Mouse (Mus musculus): ENCODE results near the gene Gm20388. TPM values are rescaled to one million over a fixed set of nuclear protein-coding genes. Genes with fewer than 3 reads are reported as not detected.

Gene Gm20388
- polyA plus RNA-seq, 1 experiment from 2014 or later, result not detected

- 55% methylated on average over 5 of the region's 5 CpGs for WGBS
- no peaks in the 10 kb centered on the region; the same call in 1 of the 2 replicates for H3K9me3 ChIP-seq (ENCODE audit: control insufficient read depth, low read length)
- no peak overlapping the region for H3K9ac ChIP-seq (ENCODE audit: low read length)
- no peak overlapping the region for H3K27ac ChIP-seq (ENCODE audit: low read length)
- no peaks in the 10 kb centered on the region for H3K27me3 ChIP-seq (ENCODE audit: control insufficient read depth, insufficient read depth, low read depth, low read length)
- ATAC-seq (ENCODE audit: low read depth), result no peak
- H3K4me3 ChIP-seq (ENCODE audit: low read length), result no peak overlapping the region
- H3K36me3 ChIP-seq (ENCODE audit: control insufficient read depth, insufficient read depth, low read length), result no peaks in the 10 kb centered on the region
- H3K4me2 ChIP-seq (ENCODE audit: low read depth, low read length), result no peak overlapping the region
- H3K4me1 ChIP-seq (replicated peaks; ENCODE audit: control insufficient read depth, insufficient read depth, low read length), result no peaks in the 10 kb centered on the region; the same call in 1 of the 2 replicates
Observed at GRCm38 (mm10) chr8:123851590-123851989, 3940.9 kb downstream of the Gm20388 start.

- WGBS, result 77% methylated on average over 1 of the region's 1 CpGs
- H3K36me3 ChIP-seq (ENCODE audit: control insufficient read depth, insufficient read depth, low read length), result no peaks in the 10 kb centered on the region
- no peak overlapping the region for H3K27ac ChIP-seq (ENCODE audit: low read length)
- ATAC-seq (ENCODE audit: low read depth), result no peak
- no peaks in the 10 kb centered on the region; the same call in 1 of the 2 replicates for H3K9me3 ChIP-seq (ENCODE audit: control insufficient read depth, low read length)
- no peaks in the 10 kb centered on the region for H3K27me3 ChIP-seq (ENCODE audit: control insufficient read depth, insufficient read depth, low read depth, low read length)
- H3K4me2 ChIP-seq (ENCODE audit: low read depth, low read length), result no peak overlapping the region
- H3K4me3 ChIP-seq (ENCODE audit: low read length), result no peak overlapping the region
- peaks cover 5% of the 10 kb centered on the region; the same call in 1 of the 2 replicates for H3K4me1 ChIP-seq (replicated peaks; ENCODE audit: control insufficient read depth, insufficient read depth, low read length)
- no peak overlapping the region for H3K9ac ChIP-seq (ENCODE audit: low read length)
Observed at GRCm38 (mm10) chr8:123854252-123854651, 3943.6 kb downstream of the Gm20388 start.

GRCm38 (mm10) chr8:123854733-123855475 is 3944.3 kb downstream of the Gm20388 start:
- peaks cover 5% of the 10 kb centered on the region; the same call in 1 of the 2 replicates for H3K4me1 ChIP-seq (replicated peaks; ENCODE audit: control insufficient read depth, insufficient read depth, low read length)
- no peaks in the 10 kb centered on the region for H3K27me3 ChIP-seq (ENCODE audit: control insufficient read depth, insufficient read depth, low read depth, low read length)
- no peaks in the 10 kb centered on the region; the same call in 1 of the 2 replicates for H3K9me3 ChIP-seq (ENCODE audit: control insufficient read depth, low read length)
- H3K4me3 ChIP-seq (ENCODE audit: low read length), result no peak overlapping the region
- H3K27ac ChIP-seq (ENCODE audit: low read length), result no peak overlapping the region
- no peak for ATAC-seq (ENCODE audit: low read depth)
- 83% methylated on average over 9 of the region's 9 CpGs for WGBS
- H3K4me2 ChIP-seq (ENCODE audit: low read depth, low read length), result no peak overlapping the region
- no peak overlapping the region for H3K9ac ChIP-seq (ENCODE audit: low read length)
- no peaks in the 10 kb centered on the region for H3K36me3 ChIP-seq (ENCODE audit: control insufficient read depth, insufficient read depth, low read length)

GRCm38 (mm10) chr8:123857361-123857760 is 3946.7 kb downstream of the Gm20388 start:
- ATAC-seq (ENCODE audit: low read depth), result no peak
- WGBS, result 65% methylated on average over 3 of the region's 3 CpGs

GRCm38 (mm10) chr8:123858574-123858940 is 3947.9 kb downstream of the Gm20388 start:
- Histone ChIP-seq H3K9me3 (ENCODE audit: control insufficient read depth, low read length) (no peaks in the 10 kb centered on the region; the same call in 1 of the 2 replicates), H3K4me2 (ENCODE audit: low read depth, low read length) (peak overlapping the region; percentile 69), H3K4me1 (replicated peaks; ENCODE audit: control insufficient read depth, insufficient read depth, low read length) (peaks cover 5% of the 10 kb centered on the region; the same call in 1 of the 2 replicates), H3K27ac (ENCODE audit: low read length) (no peak overlapping the region), H3K36me3 (ENCODE audit: control insufficient read depth, insufficient read depth, low read length) (no peaks in the 10 kb centered on the region), H3K9ac (ENCODE audit: low read length) (peak overlapping the region; percentile 79), H3K27me3 (ENCODE audit: control insufficient read depth, insufficient read depth, low read depth, low read length) (peaks cover 11% of the 10 kb centered on the region), H3K4me3 (ENCODE audit: low read length) (peak overlapping the region; percentile 92)
- 0% methylated on average over 17 of the region's 17 CpGs for WGBS
- peak; percentile 18 for ATAC-seq (ENCODE audit: low read depth)

More at GRCm38 (mm10) chr8:123857361-123857760, 3946.7 kb downstream of the Gm20388 start:
- no peaks in the 10 kb centered on the region; the same call in 1 of the 2 replicates for H3K9me3 ChIP-seq (ENCODE audit: control insufficient read depth, low read length)
- H3K4me2 ChIP-seq (ENCODE audit: low read depth, low read length), result no peak overlapping the region
- H3K27me3 ChIP-seq (ENCODE audit: control insufficient read depth, insufficient read depth, low read depth, low read length), result peaks cover 9% of the 10 kb centered on the region
- H3K4me3 ChIP-seq (ENCODE audit: low read length), result no peak overlapping the region
- no peaks in the 10 kb centered on the region for H3K36me3 ChIP-seq (ENCODE audit: control insufficient read depth, insufficient read depth, low read length)
- H3K9ac ChIP-seq (ENCODE audit: low read length), result no peak overlapping the region
- no peak overlapping the region for H3K27ac ChIP-seq (ENCODE audit: low read length)
- H3K4me1 ChIP-seq (replicated peaks; ENCODE audit: control insufficient read depth, insufficient read depth, low read length), result peaks cover 5% of the 10 kb centered on the region; the same call in 1 of the 2 replicates

GRCm38 (mm10) chr8:123858941-123859647 is 3948.5 kb downstream of the Gm20388 start:
- ATAC-seq (ENCODE audit: low read depth), result peak; percentile 97
- no peaks in the 10 kb centered on the region; the same call in 1 of the 2 replicates for H3K9me3 ChIP-seq (ENCODE audit: control insufficient read depth, low read length)
- WGBS, result under 1% methylated on average over 79 of the region's 79 CpGs

GRCm38 (mm10) chr8:123859648-123860259 is 3949.1 kb downstream of the Gm20388 start, which contains the start of gene Ccsap:
Gene Ccsap, minus strand, starts transcription at chr8:123860209.
- H3K4me2 ChIP-seq (ENCODE audit: low read depth, low read length), result peak within 1 kb of the TSS; percentile 69
- under 1% methylated on average over 47 of the region's 48 CpGs for WGBS
- H3K4me1 ChIP-seq (replicated peaks; ENCODE audit: control insufficient read depth, insufficient read depth, low read length), result peaks cover 5% of the 10 kb centered on the region; the same call in 1 of the 2 replicates
- H3K27me3 ChIP-seq (ENCODE audit: control insufficient read depth, insufficient read depth, low read depth, low read length), result peaks cover 11% of the 10 kb centered on the region
- H3K9me3 ChIP-seq (ENCODE audit: control insufficient read depth, low read length), result no peaks in the 10 kb centered on the region; the same call in 1 of the 2 replicates
- H3K36me3 ChIP-seq (ENCODE audit: control insufficient read depth, insufficient read depth, low read length), result no peaks in the 10 kb centered on the region
- peak within 1 kb of the TSS; percentile 79 for H3K9ac ChIP-seq (ENCODE audit: low read length)
- 0 out of 2 replicates have a peak within 1 kb of the TSS, but pooled peaks have one; percentile 24 for H3K27ac ChIP-seq (ENCODE audit: low read length)
- peak within 1 kb of the TSS; percentile 92 for H3K4me3 ChIP-seq (ENCODE audit: low read length)
- peak; percentile 58 for ATAC-seq (ENCODE audit: low read depth)

More at GRCm38 (mm10) chr8:123858941-123859647, 3948.5 kb downstream of the Gm20388 start:
- 0 out of 2 replicates have a peak overlapping the region, but pooled peaks have one; percentile 24 for H3K27ac ChIP-seq (ENCODE audit: low read length)
- H3K4me1 ChIP-seq (replicated peaks; ENCODE audit: control insufficient read depth, insufficient read depth, low read length), result peaks cover 5% of the 10 kb centered on the region; the same call in 1 of the 2 replicates
- H3K4me2 ChIP-seq (ENCODE audit: low read depth, low read length), result peak overlapping the region; percentile 69
- peak overlapping the region; percentile 92 for H3K4me3 ChIP-seq (ENCODE audit: low read length)
- H3K9ac ChIP-seq (ENCODE audit: low read length), result peak overlapping the region; percentile 79
- H3K27me3 ChIP-seq (ENCODE audit: control insufficient read depth, insufficient read depth, low read depth, low read length), result peaks cover 11% of the 10 kb centered on the region
- H3K36me3 ChIP-seq (ENCODE audit: control insufficient read depth, insufficient read depth, low read length), result no peaks in the 10 kb centered on the region

GRCm38 (mm10) chr8:123860386-123860785 is 3949.7 kb downstream of the Gm20388 start:
- Histone ChIP-seq H3K4me3 (ENCODE audit: low read length) (0 out of 2 replicates have a peak overlapping the region, but pooled peaks have one; percentile 92), H3K9ac (ENCODE audit: low read length) (no peak overlapping the region), H3K9me3 (ENCODE audit: control insufficient read depth, low read length) (no peaks in the 10 kb centered on the region), H3K4me1 (replicated peaks; ENCODE audit: control insufficient read depth, insufficient read depth, low read length) (peaks cover 5% of the 10 kb centered on the region; the same call in 1 of the 2 replicates), H3K36me3 (ENCODE audit: control insufficient read depth, insufficient read depth, low read length) (no peaks in the 10 kb centered on the region), H3K27ac (ENCODE audit: low read length) (no peak overlapping the region), H3K4me2 (ENCODE audit: low read depth, low read length) (no peak overlapping the region; the same call in 1 of the 2 replicates), H3K27me3 (ENCODE audit: control insufficient read depth, insufficient read depth, low read depth, low read length) (peaks cover 11% of the 10 kb centered on the region)
- WGBS, result 70% methylated on average over 4 of the region's 4 CpGs
- ATAC-seq (ENCODE audit: low read depth), result no peak
